Mouse (Mus musculus): Measurements from ENCODE around the gene Nrf1. TPM values are rescaled to one million over a fixed set of nuclear protein-coding genes. Genes with fewer than 3 reads are reported as not detected.
A peak's percentile ranks its signal among the peaks of the same experiment; 100 is the strongest.

Gene Nrf1
- polyA plus RNA-seq, 1 experiment from 2014 or later = 59.0 TPM

DNA sequence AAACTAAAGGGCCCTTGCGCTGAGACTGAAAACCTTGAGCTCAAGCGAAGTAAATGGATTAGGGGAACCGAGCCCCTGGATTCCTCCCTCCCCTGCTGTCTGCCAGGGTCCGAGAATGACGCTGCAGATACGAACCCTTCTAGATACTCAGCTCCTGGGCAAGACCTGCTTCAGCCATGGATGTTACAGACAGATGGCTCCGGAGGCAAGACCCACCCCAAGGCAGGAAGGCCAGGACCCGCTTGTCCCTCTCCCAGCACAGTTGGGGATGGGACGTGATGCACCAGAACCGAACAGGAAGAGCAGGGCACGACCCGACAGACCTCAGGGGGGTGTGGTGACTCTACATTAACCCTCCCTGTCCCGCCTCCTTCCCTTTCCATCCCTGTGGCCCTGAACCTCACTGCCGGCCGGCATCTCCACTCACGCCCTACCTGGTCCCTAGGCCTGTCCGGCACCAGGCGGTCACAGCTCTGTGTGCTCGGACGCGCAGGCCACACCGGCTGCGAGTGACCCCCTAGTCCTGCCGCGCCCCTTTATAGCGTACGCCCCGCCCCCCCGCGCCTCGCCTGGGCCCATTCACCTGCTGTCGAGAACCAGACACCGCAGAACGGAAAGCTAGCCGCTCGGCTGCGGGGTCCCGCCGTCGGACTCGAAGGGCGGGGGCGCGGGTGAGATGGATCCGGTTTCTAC, 127.6 kb downstream of the Nrf1 start:
- H3K9me3 ChIP-seq (ENCODE audit: control insufficient read depth, low read length) = no peaks in the 10 kb centered on the region
- ATAC-seq (ENCODE audit: low read depth) = no peak
- peaks cover 29% of the 10 kb centered on the region for H3K4me1 ChIP-seq (replicated peaks; ENCODE audit: control insufficient read depth, insufficient read depth, low read length)
- H3K27ac ChIP-seq (ENCODE audit: low read length) = no peak overlapping the region
- H3K36me3 ChIP-seq (ENCODE audit: control insufficient read depth, insufficient read depth, low read length) = no peaks in the 10 kb centered on the region
- no peak overlapping the region for H3K9ac ChIP-seq (ENCODE audit: low read length)
- peak overlapping the region; percentile 56 for H3K4me3 ChIP-seq (ENCODE audit: low read length)
- WGBS = 1% methylated on average over 44 of the region's 45 CpGs
- peaks cover 94% of the 10 kb centered on the region for H3K27me3 ChIP-seq (ENCODE audit: control insufficient read depth, insufficient read depth, low read depth, low read length)
- peak overlapping the region; percentile 61 for H3K4me2 ChIP-seq (ENCODE audit: low read depth, low read length)

DNA sequence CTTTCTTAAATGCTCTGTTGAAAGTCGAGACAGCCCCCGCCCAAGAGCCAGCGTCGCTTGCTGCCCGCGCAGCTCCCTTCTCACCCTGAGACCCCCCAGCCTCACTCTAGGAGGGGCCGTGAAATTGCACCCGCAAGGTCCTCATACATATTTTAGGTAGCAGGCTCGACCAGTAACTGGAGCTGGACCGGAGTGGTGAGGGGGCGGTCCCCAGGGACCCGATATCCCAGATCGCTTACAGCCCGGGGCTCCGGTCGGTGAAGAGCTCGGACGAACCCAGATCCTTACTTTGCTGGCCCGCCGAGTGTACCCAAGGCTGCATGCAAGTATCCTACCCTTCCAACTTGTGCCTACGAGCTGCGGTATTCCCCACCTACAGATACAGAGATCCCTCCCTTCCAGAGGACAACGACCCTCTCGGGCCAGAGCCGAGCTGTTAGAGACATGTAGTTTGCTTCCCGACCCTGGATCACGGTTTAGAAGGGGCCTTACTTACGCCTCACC, 128.2 kb downstream of the Nrf1 start:
- H3K27me3 ChIP-seq (ENCODE audit: control insufficient read depth, insufficient read depth, low read depth, low read length) = peaks cover 95% of the 10 kb centered on the region
- no peaks in the 10 kb centered on the region for H3K36me3 ChIP-seq (ENCODE audit: control insufficient read depth, insufficient read depth, low read length)
- H3K9me3 ChIP-seq (ENCODE audit: control insufficient read depth, low read length) = no peaks in the 10 kb centered on the region
- under 1% methylated on average over 28 of the region's 28 CpGs for WGBS
- H3K4me3 ChIP-seq (ENCODE audit: low read length) = peak overlapping the region; percentile 56
- no peak overlapping the region for H3K9ac ChIP-seq (ENCODE audit: low read length)
- H3K4me1 ChIP-seq (replicated peaks; ENCODE audit: control insufficient read depth, insufficient read depth, low read length) = peaks cover 29% of the 10 kb centered on the region
- H3K4me2 ChIP-seq (ENCODE audit: low read depth, low read length) = peak overlapping the region; percentile 46
- ATAC-seq (ENCODE audit: low read depth) = no peak
- no peak overlapping the region for H3K27ac ChIP-seq (ENCODE audit: low read length)

DNA sequence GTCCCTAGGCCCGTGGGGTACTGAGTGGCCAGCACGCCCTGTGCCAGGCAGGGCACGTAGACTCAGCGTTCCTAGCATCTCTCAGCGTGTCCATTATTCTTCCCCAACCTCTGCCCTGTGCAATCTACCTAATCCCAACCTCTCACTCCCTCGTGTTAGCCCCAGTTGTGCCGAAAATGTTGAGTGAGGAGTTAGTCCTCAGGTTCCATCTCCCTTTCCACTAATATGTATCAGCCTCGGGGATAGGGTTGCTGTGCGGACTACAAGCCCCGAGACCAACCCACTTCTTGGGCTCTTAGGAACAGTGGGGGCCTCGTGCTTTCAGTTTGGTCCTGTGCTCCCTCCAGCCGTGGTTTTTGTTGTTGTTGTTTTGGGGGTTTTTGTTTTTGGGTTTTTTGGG, 128.7 kb downstream of the Nrf1 start:
- ATAC-seq (ENCODE audit: low read depth) = no peak

DNA sequence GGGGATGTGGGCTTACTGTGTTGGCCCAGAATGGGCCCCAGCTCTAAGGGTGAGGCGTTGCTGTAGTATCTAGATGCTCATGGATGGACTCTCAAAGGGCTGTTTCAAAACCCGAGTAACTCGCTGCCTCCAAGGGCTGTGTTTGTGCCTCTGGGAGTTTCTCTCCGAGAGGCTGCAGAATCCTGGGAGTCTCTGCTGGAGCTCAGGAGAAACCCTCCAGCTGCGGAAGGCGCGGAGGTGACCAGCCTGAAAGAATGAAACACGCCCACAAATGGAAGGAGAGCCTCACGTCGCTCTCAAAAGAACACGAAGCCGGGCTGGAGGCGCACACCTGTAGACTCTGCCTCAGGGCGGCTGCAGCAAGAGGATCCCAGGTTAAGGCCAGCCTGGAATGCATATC, 129.5 kb downstream of the Nrf1 start:
- H3K4me2 ChIP-seq (ENCODE audit: low read depth, low read length) = no peak overlapping the region
- H3K9me3 ChIP-seq (ENCODE audit: control insufficient read depth, low read length) = no peaks in the 10 kb centered on the region
- no peaks in the 10 kb centered on the region for H3K36me3 ChIP-seq (ENCODE audit: control insufficient read depth, insufficient read depth, low read length)
- peaks cover 90% of the 10 kb centered on the region for H3K27me3 ChIP-seq (ENCODE audit: control insufficient read depth, insufficient read depth, low read depth, low read length)
- H3K9ac ChIP-seq (ENCODE audit: low read length) = no peak overlapping the region
- H3K4me3 ChIP-seq (ENCODE audit: low read length) = no peak overlapping the region
- no peak overlapping the region for H3K27ac ChIP-seq (ENCODE audit: low read length)
- H3K4me1 ChIP-seq (replicated peaks; ENCODE audit: control insufficient read depth, insufficient read depth, low read length) = peaks cover 25% of the 10 kb centered on the region
- no peak for ATAC-seq (ENCODE audit: low read depth)
- 2% methylated on average over 14 of the region's 14 CpGs for WGBS

More for the DNA sequence above, 128.7 kb downstream of the Nrf1 start:
- Histone ChIP-seq H3K36me3 (ENCODE audit: control insufficient read depth, insufficient read depth, low read length) (no peaks in the 10 kb centered on the region), H3K9me3 (ENCODE audit: control insufficient read depth, low read length) (no peaks in the 10 kb centered on the region), H3K4me3 (ENCODE audit: low read length) (no peak overlapping the region), H3K4me2 (ENCODE audit: low read depth, low read length) (peak overlapping the region; percentile 46; the same call in 1 of the 2 replicates), H3K4me1 (replicated peaks; ENCODE audit: control insufficient read depth, insufficient read depth, low read length) (peaks cover 29% of the 10 kb centered on the region), H3K27ac (ENCODE audit: low read length) (no peak overlapping the region), H3K27me3 (ENCODE audit: control insufficient read depth, insufficient read depth, low read depth, low read length) (peaks cover 95% of the 10 kb centered on the region), H3K9ac (ENCODE audit: low read length) (no peak overlapping the region)
- WGBS = 5% methylated on average over 12 of the region's 12 CpGs

DNA sequence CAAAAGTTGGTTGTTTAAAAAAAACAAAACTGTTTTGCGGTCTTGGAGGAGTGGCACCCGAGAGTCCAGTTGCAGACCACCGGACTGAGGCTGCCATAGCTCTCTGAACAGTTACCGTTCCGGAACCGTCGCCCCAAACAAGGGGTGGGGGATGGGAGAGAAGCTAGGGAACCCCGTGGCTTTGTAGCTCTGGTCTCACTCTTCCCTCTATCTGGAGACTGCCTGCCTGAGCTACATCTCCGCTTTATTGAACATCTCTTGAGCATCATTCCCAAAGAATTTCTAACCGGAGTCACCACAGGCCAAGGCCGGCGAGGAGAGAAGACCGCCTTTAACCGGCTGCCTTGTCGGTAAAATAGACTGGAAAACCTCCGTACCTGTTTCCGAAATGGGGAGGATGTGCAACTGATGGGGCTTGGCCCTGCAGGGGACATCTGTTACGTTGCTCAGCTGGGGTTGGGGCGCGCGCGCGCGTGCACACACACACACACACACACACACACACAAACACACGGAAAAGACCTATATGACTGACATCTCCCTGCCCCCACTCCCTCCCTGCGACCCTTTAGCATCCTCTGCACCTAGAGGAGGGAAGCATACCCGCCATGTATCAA, 130.3 kb downstream of the Nrf1 start:
- Histone ChIP-seq H3K27me3 (ENCODE audit: control insufficient read depth, insufficient read depth, low read depth, low read length) (peaks cover 83% of the 10 kb centered on the region), H3K4me2 (ENCODE audit: low read depth, low read length) (no peak overlapping the region), H3K36me3 (ENCODE audit: control insufficient read depth, insufficient read depth, low read length) (no peaks in the 10 kb centered on the region), H3K4me1 (replicated peaks; ENCODE audit: control insufficient read depth, insufficient read depth, low read length) (peaks cover 25% of the 10 kb centered on the region), H3K27ac (ENCODE audit: low read length) (no peak overlapping the region), H3K9ac (ENCODE audit: low read length) (no peak overlapping the region), H3K9me3 (ENCODE audit: control insufficient read depth, low read length) (no peaks in the 10 kb centered on the region), H3K4me3 (ENCODE audit: low read length) (no peak overlapping the region)
- 2% methylated on average over 24 of the region's 27 CpGs for WGBS
- no peak for ATAC-seq (ENCODE audit: low read depth)

DNA sequence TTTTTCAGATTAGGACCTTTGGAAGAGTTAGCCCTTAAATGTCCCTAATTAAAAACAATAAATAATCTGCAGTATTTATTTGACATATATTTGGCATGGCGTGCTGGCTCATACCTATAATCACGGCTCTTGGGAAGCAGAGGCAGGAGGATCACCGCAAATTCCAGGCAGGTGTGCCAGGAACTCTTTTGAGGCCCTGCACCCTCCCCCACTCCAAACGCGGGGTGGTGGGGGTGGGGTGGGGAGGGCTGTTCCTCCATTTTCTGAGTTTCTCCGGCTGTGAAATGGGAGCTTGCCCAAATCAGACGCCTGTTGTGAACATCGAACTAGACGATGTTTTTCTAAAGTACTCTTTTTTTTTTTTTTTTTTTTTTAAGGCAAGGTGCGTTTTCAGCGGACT, 131.3 kb downstream of the Nrf1 start:
- no peak overlapping the region for H3K4me3 ChIP-seq (ENCODE audit: low read length)
- no peak for ATAC-seq (ENCODE audit: low read depth)
- no peak overlapping the region for H3K4me2 ChIP-seq (ENCODE audit: low read depth, low read length)
- no peaks in the 10 kb centered on the region for H3K9me3 ChIP-seq (ENCODE audit: control insufficient read depth, low read length)
- peaks cover 74% of the 10 kb centered on the region for H3K27me3 ChIP-seq (ENCODE audit: control insufficient read depth, insufficient read depth, low read depth, low read length)
- H3K9ac ChIP-seq (ENCODE audit: low read length) = no peak overlapping the region
- no peak overlapping the region for H3K27ac ChIP-seq (ENCODE audit: low read length)
- H3K36me3 ChIP-seq (ENCODE audit: control insufficient read depth, insufficient read depth, low read length) = no peaks in the 10 kb centered on the region
- 19% methylated on average over 11 of the region's 11 CpGs for WGBS
- peaks cover 16% of the 10 kb centered on the region for H3K4me1 ChIP-seq (replicated peaks; ENCODE audit: control insufficient read depth, insufficient read depth, low read length)

DNA sequence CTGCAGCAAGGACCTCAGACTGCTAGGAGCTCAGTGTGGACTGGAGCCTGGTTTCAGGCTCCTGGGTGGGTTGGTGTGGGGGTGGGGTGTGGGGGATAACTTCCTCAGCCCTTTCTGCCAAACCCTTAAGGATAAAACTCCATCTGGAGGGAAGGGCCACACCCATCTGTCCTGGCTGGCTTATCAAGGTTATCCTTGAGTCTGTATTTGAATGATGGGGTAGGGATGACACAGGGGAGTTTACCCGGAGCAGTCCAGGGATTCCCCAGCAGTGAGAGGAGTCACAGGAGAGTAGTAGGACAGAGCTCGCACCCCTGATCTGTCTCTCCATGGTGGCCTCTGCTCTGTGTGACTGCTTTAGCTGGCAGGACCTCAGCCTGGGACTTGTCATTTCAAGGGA, 132.5 kb downstream of the Nrf1 start:
- peaks cover 61% of the 10 kb centered on the region for H3K27me3 ChIP-seq (ENCODE audit: control insufficient read depth, insufficient read depth, low read depth, low read length)
- no peak for ATAC-seq (ENCODE audit: low read depth)
- H3K36me3 ChIP-seq (ENCODE audit: control insufficient read depth, insufficient read depth, low read length) = no peaks in the 10 kb centered on the region
- no peaks in the 10 kb centered on the region for H3K9me3 ChIP-seq (ENCODE audit: control insufficient read depth, low read length)
- H3K4me3 ChIP-seq (ENCODE audit: low read length) = no peak overlapping the region
- no peak overlapping the region for H3K9ac ChIP-seq (ENCODE audit: low read length)
- no peak overlapping the region for H3K27ac ChIP-seq (ENCODE audit: low read length)
- H3K4me2 ChIP-seq (ENCODE audit: low read depth, low read length) = no peak overlapping the region
- 16% methylated on average over 2 of the region's 2 CpGs for WGBS
- peaks cover 9% of the 10 kb centered on the region for H3K4me1 ChIP-seq (replicated peaks; ENCODE audit: control insufficient read depth, insufficient read depth, low read length)

DNA sequence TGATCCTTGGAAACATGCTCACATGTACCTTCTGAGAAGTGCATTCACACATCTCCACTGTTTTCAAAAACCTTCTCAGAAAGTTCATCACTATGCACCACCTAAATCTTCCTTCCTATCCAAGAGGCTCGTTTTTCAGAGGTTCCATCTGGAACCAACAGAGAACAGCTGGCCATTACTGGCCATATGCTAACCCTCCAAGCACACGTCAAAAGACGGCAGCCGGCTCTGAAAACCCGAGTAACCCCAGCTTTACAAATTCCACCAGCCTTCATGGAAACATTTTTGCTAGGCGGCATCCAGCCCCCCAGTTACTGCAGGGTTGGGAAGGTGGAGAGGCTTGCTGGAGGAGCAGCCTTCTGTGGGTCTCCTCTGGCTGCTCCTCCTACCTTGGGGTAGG, 134.2 kb downstream of the Nrf1 start:
- 51% methylated on average over 6 of the region's 6 CpGs for WGBS
- H3K9ac ChIP-seq (ENCODE audit: low read length) = no peak overlapping the region
- no peak overlapping the region for H3K4me3 ChIP-seq (ENCODE audit: low read length)
- no peaks in the 10 kb centered on the region; the same call in 1 of the 2 replicates for H3K4me1 ChIP-seq (replicated peaks; ENCODE audit: control insufficient read depth, insufficient read depth, low read length)
- ATAC-seq (ENCODE audit: low read depth) = peak; percentile 57
- H3K36me3 ChIP-seq (ENCODE audit: control insufficient read depth, insufficient read depth, low read length) = no peaks in the 10 kb centered on the region
- H3K9me3 ChIP-seq (ENCODE audit: control insufficient read depth, low read length) = no peaks in the 10 kb centered on the region
- peaks cover 45% of the 10 kb centered on the region for H3K27me3 ChIP-seq (ENCODE audit: control insufficient read depth, insufficient read depth, low read depth, low read length)
- no peak overlapping the region for H3K27ac ChIP-seq (ENCODE audit: low read length)
- H3K4me2 ChIP-seq (ENCODE audit: low read depth, low read length) = no peak overlapping the region

DNA sequence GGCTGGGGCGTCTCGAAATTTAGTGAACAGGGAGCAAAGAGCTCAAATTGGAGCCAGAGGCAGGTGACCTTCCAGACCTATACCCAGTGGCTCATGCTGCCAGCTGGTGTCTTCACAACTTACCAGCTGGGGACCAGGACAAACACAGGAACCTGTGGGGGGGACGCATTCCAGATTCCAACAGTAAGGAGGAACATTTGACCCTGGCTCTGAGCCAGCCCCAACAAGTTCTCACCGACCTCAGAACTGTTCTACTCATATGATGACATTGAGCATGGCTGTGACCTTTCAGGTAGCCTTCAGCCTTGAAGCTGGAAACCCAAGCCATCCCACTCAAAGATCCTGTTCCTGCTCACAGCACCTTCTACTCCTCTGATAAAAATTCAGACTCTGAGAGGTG, 135.8 kb downstream of the Nrf1 start:
- Histone ChIP-seq H3K4me2 (ENCODE audit: low read depth, low read length) (no peak overlapping the region), H3K36me3 (ENCODE audit: control insufficient read depth, insufficient read depth, low read length) (no peaks in the 10 kb centered on the region), H3K27me3 (ENCODE audit: control insufficient read depth, insufficient read depth, low read depth, low read length) (peaks cover 31% of the 10 kb centered on the region), H3K4me1 (replicated peaks; ENCODE audit: control insufficient read depth, insufficient read depth, low read length) (no peaks in the 10 kb centered on the region), H3K4me3 (ENCODE audit: low read length) (no peak overlapping the region), H3K9me3 (ENCODE audit: control insufficient read depth, low read length) (no peaks in the 10 kb centered on the region), H3K27ac (ENCODE audit: low read length) (no peak overlapping the region), H3K9ac (ENCODE audit: low read length) (no peak overlapping the region)
- WGBS = 54% methylated on average over 4 of the region's 4 CpGs
- ATAC-seq (ENCODE audit: low read depth) = no peak
